Mouse (Mus musculus) MEL (cell line): ENCODE data around the gene Ctnnbl1. TPM values are rescaled to one million over a fixed set of nuclear protein-coding genes. Genes with fewer than 3 reads are reported as not detected.

ENCODE experiments used
- DNase-seq: peaks from one replicate; pipeline ENCODE4 v3.0.0; 2011; ENCODE audit warnings: low read depth, low spot score
- H3K27ac ChIP-seq: 2 replicates; pipeline ENCODE4 v1.5.1; 2012; ENCODE audit warnings: low read depth, mild to moderate bottlenecking, control low read depth, low read length, moderate library complexity; ENCODE audit not compliant: control insufficient read depth
- H3K27me3 ChIP-seq, 2 experiments: fragments of 150-350 bp in 1 of 2; sonication (generic) in 1 of 2; 2 replicates each; pipeline ENCODE4 v1.6.1; 2012; ENCODE audit warnings: low read length in 2 of 2, mild to moderate bottlenecking in 2 of 2, improper control_type of control experiment in 1 of 2, moderate library complexity in 1 of 2; ENCODE audit not compliant: insufficient read depth in 2 of 2, control insufficient read depth in 1 of 2
- H3K36me3 ChIP-seq, 2 experiments: 2 replicates each; pipeline ENCODE4 v1.6.1; 2012 to 2014; ENCODE audit warnings: low read length in 2 of 2, improper control_type of control experiment in 1 of 2, inconsistent platforms in 1 of 2, mild to moderate bottlenecking in 1 of 2; ENCODE audit not compliant: insufficient read depth in 2 of 2, control insufficient read depth in 1 of 2
- H3K4me1 ChIP-seq, 2 experiments: fragments of 150-350 bp in 1 of 2; sonication (generic) in 1 of 2; 2 replicates each; pipeline ENCODE4 v1.6.1; 2012; ENCODE audit warnings: low read length in 2 of 2, improper control_type of control experiment in 1 of 2, mild to moderate bottlenecking in 1 of 2; ENCODE audit not compliant: insufficient read depth in 2 of 2, control insufficient read depth in 1 of 2
- H3K4me3 ChIP-seq, 2 experiments: fragments of 150-350 bp in 1 of 2; sonication (generic) in 1 of 2; 2 replicates each; pipeline ENCODE4 v1.5.1; 2012; ENCODE audit warnings: low read depth in 2 of 2, low read length in 2 of 2, mild to moderate bottlenecking in 2 of 2, moderate library complexity in 2 of 2, control low read depth in 1 of 2, improper control_type of control experiment in 1 of 2; ENCODE audit not compliant: control insufficient read depth in 1 of 2, insufficient read depth in 1 of 2
- H3K79me2 ChIP-seq: 2 replicates; pipeline ENCODE4 v1.6.1; 2012; ENCODE audit warnings: mild to moderate bottlenecking, low read length, moderate library complexity; ENCODE audit not compliant: control insufficient read depth, poor library complexity, insufficient read depth
- H3K9ac ChIP-seq: 2 replicates; pipeline ENCODE4 v1.6.1; 2012; ENCODE audit warnings: low read depth, mild to moderate bottlenecking, control low read depth, low read length, moderate library complexity; ENCODE audit not compliant: control insufficient read depth, poor library complexity, severe bottlenecking
- H3K9me3 ChIP-seq: fragments of 150-350 bp; sonication (generic); replicated peaks from 2 replicates; pipeline ENCODE4 v1.6.1; 2012; ENCODE audit warnings: mild to moderate bottlenecking, low read length, improper control_type of control experiment, moderate library complexity; ENCODE audit not compliant: insufficient read depth
- CHD2 ChIP-seq: IDR thresholded peaks from 2 replicates; pipeline ENCODE4 v1.6.1; 2011; ENCODE audit warnings: low read length, improper control_type of control experiment
- EP300 ChIP-seq, 2 experiments: IDR thresholded peaks; 2 replicates each; pipeline ENCODE4 v1.6.1; 2011; ENCODE audit warnings: improper control_type of control experiment in 2 of 2, low read length in 2 of 2, low read depth in 1 of 2, mild to moderate bottlenecking in 1 of 2
- ETS1 ChIP-seq: IDR thresholded peaks from 2 replicates; pipeline ENCODE4 v1.6.1; 2012; ENCODE audit warnings: low read depth, mild to moderate bottlenecking, inconsistent platforms, low read length, improper control_type of control experiment, moderate library complexity
- GATA1 ChIP-seq: IDR thresholded peaks from 2 replicates; pipeline ENCODE4 v1.6.1; 2011; ENCODE audit warnings: low read depth, low read length, improper control_type of control experiment
- MAFK ChIP-seq: IDR thresholded peaks from 2 replicates; pipeline ENCODE4 v1.6.1; 2011; ENCODE audit warnings: low read depth, mild to moderate bottlenecking, low read length, improper control_type of control experiment, borderline replicate concordance
- MAX ChIP-seq: IDR thresholded peaks from 2 replicates; pipeline ENCODE4 v1.6.1; 2011; ENCODE audit warnings: low read length, improper control_type of control experiment
- MAZ ChIP-seq: IDR thresholded peaks from 2 replicates; pipeline ENCODE4 v1.6.1; 2012; ENCODE audit warnings: low read depth, mild to moderate bottlenecking, inconsistent platforms, low read length, improper control_type of control experiment
- MXI1 ChIP-seq: IDR thresholded peaks from 2 replicates; pipeline ENCODE4 v1.6.1; 2011; ENCODE audit warnings: mild to moderate bottlenecking, low read depth, low read length, improper control_type of control experiment
- MYB ChIP-seq: IDR thresholded peaks from 2 replicates; pipeline ENCODE4 v1.6.1; 2011; ENCODE audit warnings: mild to moderate bottlenecking, low read depth, low read length, improper control_type of control experiment
- MYC ChIP-seq: IDR thresholded peaks from 2 replicates; pipeline ENCODE4 v1.6.1; 2011; ENCODE audit warnings: low read depth, mild to moderate bottlenecking, low read length, improper control_type of control experiment, moderate library complexity
- POLR2A ChIP-seq, 2 experiments: IDR thresholded peaks; 2 replicates each; pipeline ENCODE4 v1.6.1; 2011 to 2012; ENCODE audit warnings: low read length in 2 of 2, mild to moderate bottlenecking in 2 of 2, control low read depth in 1 of 2, improper control_type of control experiment in 1 of 2, low read depth in 1 of 2, moderate library complexity in 1 of 2; ENCODE audit not compliant: control insufficient read depth in 1 of 2, insufficient read depth in 1 of 2, poor library complexity in 1 of 2
- POLR2AphosphoS5 ChIP-seq: IDR thresholded peaks from 2 replicates; pipeline ENCODE4 v1.6.1; 2012; ENCODE audit warnings: low read depth, borderline replicate concordance, mild to moderate bottlenecking, inconsistent platforms, low read length, moderate library complexity, mixed read lengths
- RAD21 ChIP-seq: IDR thresholded peaks from 2 replicates; pipeline ENCODE4 v1.6.1; 2011; ENCODE audit warnings: mild to moderate bottlenecking, low read depth, low read length, improper control_type of control experiment
- RCOR1 ChIP-seq: IDR thresholded peaks from 2 replicates; pipeline ENCODE4 v1.6.1; 2012; ENCODE audit warnings: low read depth, mild to moderate bottlenecking, inconsistent platforms, low read length, improper control_type of control experiment
- SIN3A ChIP-seq: IDR thresholded peaks from 2 replicates; pipeline ENCODE4 v1.6.1; 2012; ENCODE audit warnings: low read length, improper control_type of control experiment, inconsistent platforms
- SMC3 ChIP-seq: IDR thresholded peaks from 2 replicates; pipeline ENCODE4 v1.6.1; 2011; ENCODE audit warnings: low read depth, low read length, improper control_type of control experiment
- TCF12 ChIP-seq: IDR thresholded peaks from 2 replicates; pipeline ENCODE4 v1.6.1; 2014; ENCODE audit warnings: low read depth, mild to moderate bottlenecking, inconsistent platforms, low read length, improper control_type of control experiment, moderate library complexity
- UBTF ChIP-seq: IDR thresholded peaks from 2 replicates; pipeline ENCODE4 v1.6.1; 2012; ENCODE audit warnings: low read depth, mild to moderate bottlenecking, inconsistent platforms, low read length, improper control_type of control experiment, moderate library complexity, borderline replicate concordance; ENCODE audit not compliant: insufficient read depth
- ZC3H11A ChIP-seq: IDR thresholded peaks from 2 replicates; pipeline ENCODE4 v1.6.1; 2012; ENCODE audit warnings: low read depth, mild to moderate bottlenecking, inconsistent platforms, low read length, improper control_type of control experiment
- ZKSCAN1 ChIP-seq: IDR thresholded peaks from 2 replicates; pipeline ENCODE4 v1.6.1; 2012; ENCODE audit warnings: low read depth, mild to moderate bottlenecking, inconsistent platforms, low read length, improper control_type of control experiment, moderate library complexity
- ZNF384 ChIP-seq: IDR thresholded peaks from 2 replicates; pipeline ENCODE4 v1.6.1; 2012; ENCODE audit warnings: low read depth, mild to moderate bottlenecking, inconsistent platforms, low read length, improper control_type of control experiment
- polyA plus RNA-seq, 2 experiments: library from polyadenylated mRNA; stranded (reverse) in 1 of 2; unstranded in 1 of 2; fragments of >175 nt in 1 of 2; fragments of >200 nt in 1 of 2; gene quantifications; 2 replicates each; pipeline versions ENCODE4 v1.2.1 to v1.2.4; 2012; ENCODE audit warnings: low replicate concordance in 2 of 2, low read depth in 1 of 2; ENCODE audit not compliant: insufficient read length in 2 of 2, insufficient read depth in 1 of 2, missing spikeins in 1 of 2
- total RNA-seq: library from RNA; depleted of rRNA; stranded (reverse); fragments of 300-350 nt; gene quantifications from 2 replicates; pipeline ENCODE4 v1.2.3, GENCODE M21; 2012

Ctnnbl1 gene
- total and polyA plus RNA-seq, 3 experiments, result 60.7 to 61.7 TPM; not detected in 1

GRCm38 (mm10) chr2:157795627-157796423, 58.6 kb downstream of the Ctnnbl1 start:
- Histone ChIP-seq H3K36me3 (peaks cover 0 to 29% of the 10 kb centered on the region in 2 experiments; a peak in 2 of 4 replicates), H3K79me2 (no peaks in the 10 kb centered on the region), H3K4me3 (no peak overlapping the region), H3K9ac (no peak overlapping the region), H3K27me3 (no peaks in the 10 kb centered on the region), H3K4me1 (peaks cover 9 to 32% of the 10 kb centered on the region in 2 experiments), H3K27ac (no peak overlapping the region), H3K9me3 (no peaks in the 10 kb centered on the region)
- TF ChIP-seq ETS1 (no peak), MYB (no peak), MYC (no peak), ZKSCAN1 (no peak), MAFK (no peak), TCF12 (no peak), RCOR1 (no peak), EP300 (IDR thresholded peaks at IDR 0.05; ENCODE audit: low read depth in 1 of 2, low read length in 2 of 2) (no peak), UBTF (no peak), ZC3H11A (no peak), MXI1 (no peak), SIN3A (no peak), MAX (no peak), POLR2AphosphoS5 (no peak), CHD2 (no peak), MAZ (no peak), GATA1 (no peak), POLR2A (IDR thresholded peaks at IDR 0.05; ENCODE audit: control insufficient read depth in 1 of 2, insufficient read depth in 1 of 2, low read depth in 1 of 2, low read length in 2 of 2, poor library complexity in 1 of 2) (no peak), RAD21 (no peak), SMC3 (no peak)
- DNase-seq, result no peak

DNA sequence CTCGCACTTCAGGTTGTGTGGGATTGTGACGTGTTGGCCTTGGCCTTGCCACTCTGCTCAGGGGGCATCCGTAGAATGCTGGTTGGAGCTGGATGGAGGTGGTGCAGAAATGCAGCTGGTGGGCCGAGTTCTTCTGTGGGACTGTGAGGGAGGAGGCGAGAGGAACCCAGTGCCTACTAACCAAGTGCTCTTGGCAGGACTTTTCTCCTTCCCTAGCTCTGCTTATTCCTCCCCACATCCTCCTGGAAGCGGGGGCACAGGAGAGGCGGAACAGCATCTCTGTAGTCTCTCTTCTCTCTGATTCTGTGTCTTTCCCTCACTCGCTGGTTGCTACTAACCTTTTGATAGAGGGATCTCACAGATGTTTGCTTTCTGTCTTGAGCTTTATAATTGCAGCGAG, 62.3 kb downstream of the Ctnnbl1 start:
- no peaks in the 10 kb centered on the region for H3K79me2 ChIP-seq
- peaks cover 20 to 42% of the 10 kb centered on the region in 2 experiments for H3K4me1 ChIP-seq
- H3K9ac ChIP-seq, result no peak overlapping the region
- no peak overlapping the region for H3K4me3 ChIP-seq
- H3K27ac ChIP-seq, result no peak overlapping the region
- no peak for DNase-seq
- H3K27me3 ChIP-seq, result no peaks in the 10 kb centered on the region
- no peaks in the 10 kb centered on the region for H3K9me3 ChIP-seq
- TF ChIP-seq ZNF384 (no peak), TCF12 (no peak)
- peaks cover 0 to 34% of the 10 kb centered on the region in 2 experiments; a peak in 2 of 4 replicates for H3K36me3 ChIP-seq
